Mouse (Mus musculus) 416B (cell line): ENCODE data around the gene Dpp10.

Source experiments
- DNase-seq: peaks from one replicate; pipeline ENCODE4 v3.0.0; 2011; ENCODE audit warnings: low read depth

Dpp10 gene

GRCm38 (mm10) chr1:124044925-124045640 lies at the start of gene Dpp10:
Gene Dpp10, minus strand, starts transcription at chr1:124045559.
- DNase-seq = no peak

DNA sequence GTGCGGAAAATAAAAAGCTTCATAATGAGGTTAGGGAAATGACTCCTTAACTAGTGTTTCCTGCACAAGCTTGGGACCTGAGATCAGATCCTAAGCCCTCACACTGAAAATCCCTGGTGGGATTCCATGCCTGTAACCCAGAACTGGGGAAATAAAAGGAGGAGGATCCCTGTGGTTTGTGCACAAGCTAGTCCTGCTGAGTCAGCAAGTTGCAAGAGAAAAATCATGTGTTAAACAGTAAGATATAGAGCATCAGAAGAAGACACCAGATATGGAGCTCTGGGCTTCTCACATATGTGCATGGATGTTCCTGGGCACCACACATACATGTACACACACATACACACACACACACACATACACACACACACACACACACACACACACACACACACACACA lies 3.2 kb upstream of the Dpp10 start:
- DNase-seq = no peak

- no peak for DNase-seq
Observed at GRCm38 (mm10) chr1:124045761-124046300, 472 bp upstream of the Dpp10 start.

DNA sequence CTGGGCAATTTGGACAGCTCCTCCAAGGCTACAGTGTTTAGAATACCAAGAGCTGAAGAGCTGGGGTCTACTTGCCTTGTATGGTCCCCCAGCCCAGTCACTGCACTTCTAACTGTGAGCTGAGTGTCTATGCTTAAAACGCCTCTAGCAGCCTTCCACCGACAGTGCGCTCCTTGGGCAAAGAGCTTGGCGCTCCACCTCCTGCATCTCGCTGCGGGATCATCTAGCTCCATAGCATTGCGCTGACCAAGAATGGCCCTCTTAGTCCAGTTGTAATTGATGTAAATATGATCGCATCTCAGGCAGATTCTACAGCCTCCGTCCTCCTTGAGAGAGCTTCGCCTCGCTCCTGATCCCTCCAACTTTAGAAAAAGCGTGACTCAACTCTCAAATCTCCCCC lies 1.2 kb downstream of the Dpp10 start:
- no peak for DNase-seq

GRCm38 (mm10) chr1:124043421-124043820 lies 1.9 kb downstream of the Dpp10 start:
- no peak for DNase-seq

DNA sequence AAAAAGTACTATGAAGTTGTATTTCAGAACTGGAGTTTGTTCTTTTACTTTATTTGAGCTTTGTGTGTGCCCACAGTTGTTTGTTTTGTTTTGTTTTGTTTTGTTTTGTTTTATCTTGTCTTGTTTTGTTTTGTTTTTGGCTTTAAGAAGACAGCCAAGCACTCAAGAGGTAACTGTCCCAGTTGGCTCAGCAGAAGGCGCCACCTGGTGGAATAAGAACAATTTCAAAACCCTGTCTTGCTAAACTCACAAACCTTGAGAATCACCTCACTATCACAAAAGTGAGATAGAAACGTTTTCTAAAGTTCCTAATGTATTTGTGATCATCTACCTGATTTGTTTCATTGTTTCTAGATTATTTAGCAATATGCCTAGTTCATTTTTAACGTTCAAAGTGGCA lies 3.8 kb downstream of the Dpp10 start:
- DNase-seq = peak; percentile 22

GRCm38 (mm10) chr1:124035306-124035990 lies 9.9 kb downstream of the Dpp10 start:
- no peak for DNase-seq

DNA sequence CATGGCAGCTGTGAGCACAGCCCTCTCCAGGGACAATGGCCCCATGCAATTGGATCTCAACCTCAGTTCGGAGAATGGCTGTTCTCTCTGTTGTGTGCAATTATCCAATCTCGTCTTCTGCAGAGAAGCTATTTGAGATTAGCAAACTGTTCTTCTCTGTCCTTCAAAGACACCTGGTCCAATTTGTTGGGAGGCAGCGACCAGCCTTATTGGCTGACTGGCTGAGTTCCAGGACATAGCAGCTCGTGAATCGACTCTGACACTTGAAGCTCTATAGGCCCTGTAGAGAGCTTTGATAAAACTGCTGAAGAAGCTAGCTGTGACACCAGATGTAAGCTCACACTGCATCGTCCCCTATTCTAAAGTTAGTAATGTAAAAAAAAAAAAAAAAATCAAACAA lies 12.7 kb downstream of the Dpp10 start:
- no peak for DNase-seq

- DNase-seq = no peak
Observed at GRCm38 (mm10) chr1:124031968-124032367, 13.4 kb downstream of the Dpp10 start.

- DNase-seq = no peak
Observed at GRCm38 (mm10) chr1:124002797-124003196, 42.6 kb downstream of the Dpp10 start.

- no peak for DNase-seq
Observed at GRCm38 (mm10) chr1:123995780-123996179, 49.6 kb downstream of the Dpp10 start.

- DNase-seq = no peak
Observed at GRCm38 (mm10) chr1:123985324-123986024, 59.9 kb downstream of the Dpp10 start.

GRCm38 (mm10) chr1:123978597-123978996 lies 66.8 kb downstream of the Dpp10 start:
- DNase-seq = no peak

DNA sequence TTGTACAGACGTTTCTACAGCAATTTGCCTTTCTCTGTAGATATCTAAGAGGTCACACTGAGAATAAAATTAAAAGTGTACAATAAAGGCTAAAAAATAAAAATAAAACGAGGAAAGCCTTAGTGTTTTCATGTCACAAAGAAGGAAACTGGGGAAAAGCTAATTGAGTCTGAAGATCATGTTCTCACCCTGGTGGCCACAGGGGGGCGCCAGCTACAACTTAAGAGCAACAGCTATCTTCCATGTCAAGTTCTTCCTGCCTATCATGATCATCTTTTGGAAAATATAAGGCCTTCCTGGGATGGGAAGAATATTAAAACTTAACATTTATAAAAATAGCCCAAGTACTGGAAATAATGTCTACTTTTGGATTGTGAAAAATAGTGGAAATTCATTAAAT lies 70.7 kb downstream of the Dpp10 start:
- DNase-seq = peak; percentile 49

- DNase-seq = no peak
Observed at GRCm38 (mm10) chr1:123946149-123946548, 99.2 kb downstream of the Dpp10 start.

DNA sequence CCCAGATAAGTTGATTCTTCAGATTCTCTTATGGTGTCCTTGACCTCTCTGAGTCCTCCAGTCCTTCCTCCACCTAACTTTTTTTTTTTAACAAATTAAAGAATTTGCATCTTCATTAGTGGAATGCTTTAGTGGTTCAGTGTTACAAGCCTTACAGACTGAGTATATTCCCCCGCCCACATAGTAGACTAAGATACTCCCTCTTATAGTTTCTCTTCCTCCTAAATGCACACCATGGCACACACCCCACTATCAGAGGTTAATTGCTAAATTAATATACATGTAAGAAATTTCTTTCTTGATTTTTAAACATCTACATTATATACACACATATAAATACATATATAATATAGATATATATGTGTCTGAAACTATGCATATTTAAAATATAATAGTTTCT lies 104.5 kb downstream of the Dpp10 start:
- DNase-seq = no peak

DNA sequence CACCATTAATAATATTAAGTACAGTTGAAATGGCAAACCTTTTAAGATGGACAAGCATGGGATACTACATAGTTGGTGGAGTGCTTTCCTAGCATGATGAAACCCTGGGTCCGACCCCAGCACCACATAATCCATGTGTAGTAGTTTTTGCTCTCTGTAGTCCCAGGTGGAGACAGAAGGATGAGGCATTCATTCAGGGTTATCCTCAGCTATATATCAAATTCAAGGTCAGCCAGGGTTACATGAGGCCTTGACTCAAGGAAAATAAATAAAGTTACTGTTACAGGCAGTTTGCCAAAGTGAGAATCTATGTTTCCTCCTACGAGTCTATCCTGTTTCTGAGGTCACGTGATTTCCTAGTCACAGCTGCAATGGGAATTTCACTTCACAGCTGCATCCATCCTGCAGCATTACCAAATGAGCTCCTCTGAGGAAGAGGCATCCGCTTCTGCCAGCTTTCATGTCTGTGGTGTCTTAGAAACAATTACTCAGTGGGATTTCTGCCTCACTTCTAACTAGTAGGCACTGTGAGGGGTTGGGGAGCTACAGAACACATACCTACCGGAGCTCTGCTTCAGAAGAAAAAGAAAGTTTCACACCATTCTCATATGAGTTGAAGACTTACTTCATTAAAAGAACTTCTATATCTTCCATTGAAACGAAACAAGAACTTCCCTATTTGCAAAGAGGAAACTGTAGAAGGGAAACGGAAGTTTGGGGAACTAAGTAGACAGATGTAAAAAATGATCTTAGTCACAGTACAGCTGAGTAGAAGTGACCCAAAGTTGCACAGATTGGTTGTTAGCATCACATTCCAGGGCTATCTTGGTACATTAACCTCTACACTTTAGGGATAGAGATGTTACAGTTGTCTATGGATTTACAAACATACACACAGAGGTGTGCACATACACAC lies 111.3 kb downstream of the Dpp10 start:
- peak; percentile 4 for DNase-seq

- no peak for DNase-seq
Observed at GRCm38 (mm10) chr1:123928003-123928370, 117.4 kb downstream of the Dpp10 start.

DNA sequence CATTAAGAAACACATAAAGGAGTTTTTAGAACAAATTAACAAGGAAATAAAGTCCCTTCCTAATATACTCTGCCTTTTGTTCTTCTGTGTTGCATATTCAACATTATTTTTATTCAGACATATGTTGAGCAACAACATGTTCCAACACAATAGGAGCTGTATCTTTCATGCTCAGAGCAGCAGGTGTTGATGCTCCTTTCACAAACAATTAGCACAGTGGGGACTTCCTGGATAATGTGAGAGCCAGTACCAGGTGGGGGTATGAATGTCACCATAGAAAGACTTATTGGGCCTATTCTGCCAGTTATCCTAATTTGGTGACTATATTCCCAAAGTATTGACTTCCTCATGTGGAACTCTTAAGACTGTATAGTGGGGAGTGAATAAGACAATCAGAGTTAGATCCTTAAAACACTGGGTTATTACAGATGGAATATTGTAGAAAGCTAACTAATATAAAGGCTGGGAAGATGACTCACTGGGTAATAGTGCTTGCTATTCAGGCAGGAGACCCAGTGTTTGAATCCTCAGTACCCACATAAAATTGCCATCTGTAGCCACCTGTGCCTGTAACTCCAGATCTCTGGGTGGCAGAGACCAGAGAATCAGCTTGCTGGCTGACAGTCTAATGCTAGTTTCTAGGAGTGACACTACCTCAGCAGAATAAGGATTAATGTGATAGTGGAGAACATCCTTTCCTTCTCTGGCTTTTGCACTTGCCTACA lies 117.9 kb downstream of the Dpp10 start:
- DNase-seq = no peak

- no peak for DNase-seq
Observed at GRCm38 (mm10) chr1:123924905-123925304, 120.5 kb downstream of the Dpp10 start.

- no peak for DNase-seq
Observed at GRCm38 (mm10) chr1:123923907-123924306, 121.5 kb downstream of the Dpp10 start.
